Mouse (Mus musculus): ENCODE data around the gene Slc35e3. TPM values are rescaled to one million over a fixed set of nuclear protein-coding genes. Genes with fewer than 3 reads are reported as not detected.

Gene Slc35e3
- polyA plus RNA-seq (2015; fragmentation: Nextera tagmentation; extraction: Ambion mirVana): 11.7 and 11.8 TPM in 2 replicates

DNA sequence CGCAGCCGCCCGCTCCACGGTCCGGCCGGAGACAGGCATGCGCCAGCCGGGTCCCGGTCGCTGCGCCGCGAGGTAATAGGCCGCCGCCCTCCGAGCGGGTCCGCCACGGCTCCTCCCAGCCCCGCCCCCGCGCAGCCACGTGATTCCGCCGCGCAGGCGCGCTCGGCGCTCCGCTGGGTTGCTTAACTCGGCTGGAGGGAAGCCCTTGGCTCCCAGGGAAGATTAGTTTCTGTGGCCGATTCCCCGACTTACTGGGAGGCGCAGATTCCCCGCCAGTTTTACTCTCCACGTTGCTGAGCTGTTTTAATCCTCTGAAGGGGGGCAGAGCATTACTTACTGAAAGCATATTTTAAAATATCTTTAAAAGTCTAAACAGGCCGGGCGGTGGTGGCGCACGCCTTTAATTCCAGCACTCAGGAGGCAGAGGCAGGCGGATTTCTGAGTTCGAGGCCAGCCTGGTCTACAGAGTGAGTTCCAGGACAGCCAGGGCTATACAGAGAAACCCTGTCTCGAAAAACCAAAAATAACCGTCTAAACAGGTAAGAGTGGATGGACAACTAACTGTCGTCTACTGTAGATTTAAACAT, at the start of gene Slc35e3:
Slc35e3 (minus strand) TSS at position 69 of the 587 bp plus-strand sequence.
- H3K27ac ChIP-seq: 0 out of 2 replicates have a peak within 1 kb of the TSS, but pooled peaks have one; percentile 54
- 17% methylated on average over 33 of the region's 46 CpGs for WGBS
- ATAC-seq: peak; percentile 97

DNA sequence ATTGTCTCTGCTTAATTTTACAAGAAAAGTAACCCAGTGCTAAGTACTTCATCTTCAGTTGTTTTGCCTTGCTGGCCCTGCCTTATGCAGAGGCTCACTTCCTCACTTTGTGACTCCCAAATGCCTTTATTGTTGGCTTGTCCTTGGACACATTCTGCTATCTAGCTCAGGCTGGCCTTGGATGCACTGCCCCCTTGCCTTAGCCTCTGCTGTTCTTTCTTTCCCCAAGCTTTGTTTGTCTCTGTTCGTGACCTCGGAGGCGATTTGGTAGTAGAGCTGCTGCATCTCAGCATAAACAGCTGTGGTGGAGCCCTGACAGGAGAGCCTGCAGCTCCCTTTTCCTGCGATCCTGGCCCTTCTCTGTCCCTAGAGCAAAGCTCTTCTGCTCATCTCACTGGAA, 49.0 kb upstream of the Slc35e3 start:
- Histone ChIP-seq H3K27me3 (replicated peaks) (no peaks in the 10 kb centered on the region), H3K4me3 (replicated peaks) (no peak overlapping the region), H3K27ac (no peak overlapping the region), H3K9ac (no peak overlapping the region), H3K4me1 (replicated peaks) (0 out of 2 replicates have a peak, but pooled peaks cover 7% of the 10 kb centered on the region), H3K4me2 (replicated peaks) (no peak overlapping the region), H3K36me3 (no peaks in the 10 kb centered on the region), H3K9me3 (no peaks in the 10 kb centered on the region)
- 66% methylated on average over 4 of the region's 4 CpGs for WGBS
- no peak for ATAC-seq

More for the DNA sequence above, at the start of gene Slc35e3:
- Histone ChIP-seq H3K4me3 (replicated peaks) (peak within 1 kb of the TSS; percentile 51), H3K9ac (peak within 1 kb of the TSS; percentile 58), H3K4me2 (replicated peaks) (peak within 1 kb of the TSS; percentile 87), H3K36me3 (peaks cover 20% of the 10 kb centered on the region), H3K9me3 (no peaks in the 10 kb centered on the region), H3K4me1 (replicated peaks) (0 out of 2 replicates have a peak, but pooled peaks cover 7% of the 10 kb centered on the region), H3K27me3 (replicated peaks) (no peaks in the 10 kb centered on the region)

DNA sequence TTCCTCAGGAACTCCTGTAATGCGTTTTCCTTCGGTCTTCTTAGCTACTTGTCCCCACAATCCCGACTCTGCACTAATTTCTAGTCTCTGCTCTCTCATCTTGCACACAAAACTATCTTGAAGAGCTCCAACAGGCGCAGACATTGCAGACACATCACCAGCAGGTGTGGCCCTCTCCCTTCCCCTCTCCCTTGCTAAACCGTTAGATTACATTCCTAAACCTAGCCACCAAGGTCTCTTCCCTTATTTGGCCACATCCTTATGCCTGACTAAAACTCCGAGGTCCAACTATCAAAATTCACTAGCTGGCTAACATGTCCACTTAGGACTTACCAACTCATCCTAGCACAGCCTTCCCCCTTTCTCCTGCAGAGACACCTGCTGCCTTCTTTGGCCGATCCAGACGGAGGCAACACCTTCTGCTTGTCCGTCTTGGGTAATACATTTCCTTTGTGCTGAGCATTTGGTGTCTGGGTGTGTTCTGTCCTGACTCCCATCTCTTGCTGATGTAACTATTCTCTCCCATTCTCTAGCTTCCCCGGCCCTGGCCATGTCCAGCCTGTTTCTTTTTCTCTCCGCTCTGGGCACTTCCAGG, 47.4 kb upstream of the Slc35e3 start:
- Histone ChIP-seq H3K36me3 (no peaks in the 10 kb centered on the region), H3K9me3 (no peaks in the 10 kb centered on the region), H3K27ac (peak overlapping the region; percentile 51), H3K9ac (no peak overlapping the region), H3K4me2 (replicated peaks) (peak overlapping the region; percentile 54), H3K27me3 (replicated peaks) (no peaks in the 10 kb centered on the region), H3K4me1 (replicated peaks) (0 out of 2 replicates have a peak, but pooled peaks cover 4% of the 10 kb centered on the region), H3K4me3 (replicated peaks) (no peak overlapping the region)
- ATAC-seq: no peak
- 60% methylated on average over 11 of the region's 11 CpGs for WGBS

DNA sequence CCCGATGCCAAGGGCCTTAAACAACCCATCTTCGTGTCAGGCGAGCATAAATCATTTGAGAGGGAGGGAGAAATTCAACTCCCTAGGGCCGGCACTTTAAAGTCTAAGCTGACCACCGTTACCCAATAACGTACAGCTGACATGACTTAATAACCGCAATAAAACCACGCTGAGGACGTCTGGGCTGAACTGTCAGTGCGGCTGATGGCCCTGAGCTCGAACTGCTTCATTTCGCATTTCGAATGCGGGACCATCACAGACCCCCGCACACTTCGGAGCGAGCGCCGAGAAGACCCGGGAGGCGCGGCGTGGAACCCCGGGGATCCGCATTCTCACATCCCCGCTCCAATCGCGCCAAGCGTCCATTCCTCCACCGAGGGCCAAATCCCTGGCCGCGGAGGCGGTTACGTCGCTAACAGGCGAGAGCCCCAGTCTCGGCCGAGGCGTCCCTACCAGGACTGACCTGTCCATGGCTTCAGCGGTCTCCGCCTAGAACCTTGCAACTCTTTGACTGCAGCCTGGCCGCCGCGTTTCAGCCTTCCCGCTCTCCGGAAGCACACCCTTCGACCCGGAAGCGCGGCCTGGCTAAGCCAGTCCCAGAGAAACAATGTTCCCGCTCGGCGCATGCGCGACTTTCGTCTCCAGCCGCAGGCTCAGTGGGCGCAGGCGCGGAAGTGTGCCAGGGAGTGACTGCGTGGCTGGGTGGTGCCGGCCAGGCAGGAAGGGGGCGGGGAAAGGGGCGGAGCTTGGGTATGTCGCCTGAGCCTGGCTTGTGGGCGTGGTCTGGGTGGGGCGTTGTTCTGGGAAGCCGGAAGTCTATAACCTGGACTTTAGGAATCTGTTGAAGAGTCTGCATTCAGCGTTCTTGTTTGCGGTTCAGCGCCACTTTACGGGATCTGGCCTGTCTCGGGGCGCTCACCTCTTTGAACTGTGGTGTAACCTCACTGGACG, 46.3 kb upstream of the Slc35e3 start, which contains the start of gene Nup107:
Nup107 (minus strand) TSS at position 565 of the 951 bp plus-strand sequence.
- Histone ChIP-seq H3K36me3 (peaks cover 4% of the 10 kb centered on the region; the same call in 1 of the 2 replicates), H3K4me1 (replicated peaks) (0 out of 2 replicates have a peak, but pooled peaks cover 4% of the 10 kb centered on the region), H3K27ac (peak within 1 kb of the TSS; percentile 74), H3K9me3 (no peaks in the 10 kb centered on the region), H3K4me2 (replicated peaks) (peak within 1 kb of the TSS; percentile 65), H3K9ac (peak within 1 kb of the TSS; percentile 79), H3K27me3 (replicated peaks) (no peaks in the 10 kb centered on the region), H3K4me3 (replicated peaks) (peak within 1 kb of the TSS; percentile 81)
- peak; percentile 98 for ATAC-seq
- under 1% methylated on average over 75 of the region's 75 CpGs for WGBS

DNA sequence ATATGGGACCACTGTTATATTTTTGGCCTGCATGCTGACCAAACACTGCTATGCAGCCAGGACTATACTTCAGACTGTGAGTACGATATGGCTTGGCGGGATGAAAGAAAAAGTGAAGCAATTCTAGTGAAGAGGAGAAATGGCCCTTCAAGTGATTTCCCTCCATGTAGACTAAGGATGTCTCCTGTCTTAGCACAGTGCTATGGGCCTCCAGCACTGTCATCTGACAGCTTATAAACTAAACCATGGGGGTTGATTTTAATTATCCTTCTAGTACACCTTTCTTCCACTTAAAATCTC, 45.0 kb upstream of the Slc35e3 start:
- peaks cover 12% of the 10 kb centered on the region for H3K36me3 ChIP-seq
- no peak overlapping the region for H3K4me3 ChIP-seq (replicated peaks)
- no peaks in the 10 kb centered on the region for H3K27me3 ChIP-seq (replicated peaks)
- 0 out of 2 replicates have a peak, but pooled peaks cover 4% of the 10 kb centered on the region for H3K4me1 ChIP-seq (replicated peaks)
- ATAC-seq: no peak
- peak overlapping the region; percentile 79; the same call in 1 of the 2 replicates for H3K9ac ChIP-seq
- 88% methylated on average over 2 of the region's 2 CpGs for WGBS
- no peak overlapping the region for H3K27ac ChIP-seq
- no peaks in the 10 kb centered on the region for H3K9me3 ChIP-seq
- peak overlapping the region; percentile 65 for H3K4me2 ChIP-seq (replicated peaks)

DNA sequence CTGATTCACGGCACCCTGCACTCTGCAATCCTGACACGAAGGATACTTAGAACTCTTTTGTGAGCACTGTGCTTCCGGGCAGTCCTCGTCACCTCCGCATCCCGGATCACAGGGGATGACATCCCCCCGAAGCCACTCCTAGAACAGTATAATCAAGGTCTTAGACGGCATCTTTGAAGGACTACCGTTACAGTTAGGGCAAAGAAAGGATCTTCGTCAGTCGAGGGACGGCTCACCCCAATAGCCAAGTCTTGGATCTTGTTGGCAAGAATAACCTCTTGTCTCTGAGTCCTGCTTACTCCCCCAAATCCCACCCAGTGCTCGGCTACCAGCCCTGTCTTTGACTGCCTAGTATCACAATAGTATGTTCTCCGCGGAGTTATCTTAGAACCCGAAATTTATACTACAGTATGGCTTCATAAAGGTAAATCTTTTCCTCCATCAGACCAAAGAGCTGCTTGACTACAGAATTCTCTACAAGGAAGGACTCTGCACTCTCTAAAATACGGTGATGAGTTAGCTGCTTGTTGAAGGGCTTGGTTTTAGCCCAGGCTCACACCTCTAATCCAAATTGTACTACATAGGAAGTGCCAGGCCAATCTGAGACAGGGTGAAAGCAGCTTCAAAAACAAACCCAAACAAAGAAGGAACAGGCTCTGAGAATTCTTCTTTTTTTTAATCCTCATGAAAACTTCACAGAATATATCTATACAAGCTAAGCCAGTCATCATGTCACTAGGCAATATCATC, 44.4 kb upstream of the Slc35e3 start:
- Histone ChIP-seq H3K9me3 (no peaks in the 10 kb centered on the region), H3K4me3 (replicated peaks) (no peak overlapping the region), H3K36me3 (peaks cover 12% of the 10 kb centered on the region), H3K4me2 (replicated peaks) (no peak overlapping the region; the same call in 1 of the 2 replicates), H3K4me1 (replicated peaks) (0 out of 2 replicates have a peak, but pooled peaks cover 4% of the 10 kb centered on the region), H3K9ac (no peak overlapping the region), H3K27ac (no peak overlapping the region), H3K27me3 (replicated peaks) (no peaks in the 10 kb centered on the region)
- ATAC-seq: no peak
- 90% methylated on average over 17 of the region's 17 CpGs for WGBS

DNA sequence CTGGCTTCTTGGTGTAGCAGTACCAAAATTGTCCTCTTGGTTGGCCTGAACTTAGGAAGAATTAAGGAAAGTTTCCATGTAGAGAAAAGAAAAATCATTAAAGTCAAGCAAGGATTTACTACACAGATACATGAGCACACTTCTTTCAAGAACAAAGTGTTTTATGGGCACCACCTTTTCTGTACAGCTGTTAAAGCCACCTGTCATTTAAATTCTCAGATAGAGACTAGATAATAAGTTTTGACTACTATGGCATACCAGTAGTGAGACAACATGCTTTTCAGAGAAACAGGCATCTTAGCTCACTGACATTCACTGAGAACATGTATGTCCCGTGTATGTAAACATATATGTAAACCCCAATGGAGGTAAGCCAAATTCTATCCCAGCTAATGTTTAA, 43.8 kb upstream of the Slc35e3 start:
- Histone ChIP-seq H3K9me3 (no peaks in the 10 kb centered on the region), H3K27ac (no peak overlapping the region), H3K4me2 (replicated peaks) (no peak overlapping the region), H3K4me1 (replicated peaks) (0 out of 2 replicates have a peak, but pooled peaks cover 4% of the 10 kb centered on the region), H3K4me3 (replicated peaks) (no peak overlapping the region), H3K27me3 (replicated peaks) (no peaks in the 10 kb centered on the region), H3K9ac (no peak overlapping the region), H3K36me3 (peaks cover 12% of the 10 kb centered on the region)
- ATAC-seq: no peak
- 90% methylated on average over 1 of the region's 1 CpGs for WGBS

DNA sequence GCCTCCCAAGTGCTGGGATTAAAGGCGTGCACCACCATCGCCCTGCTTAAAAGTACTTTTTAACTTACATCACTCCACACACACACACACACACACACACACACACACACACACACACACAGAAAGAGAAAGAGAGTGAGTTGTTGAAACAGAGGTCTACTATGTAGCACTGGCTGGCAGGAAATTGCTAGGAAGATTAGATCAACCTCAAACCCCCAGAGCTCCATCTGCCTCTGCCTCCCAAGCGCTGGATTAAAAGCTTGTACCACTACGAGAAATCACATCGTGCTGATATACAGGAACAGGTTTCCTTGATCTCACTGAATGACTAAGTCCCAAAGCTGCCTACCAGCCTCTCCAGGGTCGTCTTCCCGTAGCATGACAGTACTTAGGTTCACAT, 38.5 kb upstream of the Slc35e3 start:
- no peak overlapping the region for H3K9ac ChIP-seq
- H3K4me2 ChIP-seq (replicated peaks): no peak overlapping the region
- ATAC-seq: no peak
- peaks cover 31% of the 10 kb centered on the region for H3K36me3 ChIP-seq
- H3K27me3 ChIP-seq (replicated peaks): no peaks in the 10 kb centered on the region
- no peak overlapping the region for H3K4me3 ChIP-seq (replicated peaks)
- no peaks in the 10 kb centered on the region for H3K9me3 ChIP-seq
- no peak overlapping the region for H3K27ac ChIP-seq
- 93% methylated on average over 7 of the region's 7 CpGs for WGBS
- no peaks in the 10 kb centered on the region for H3K4me1 ChIP-seq (replicated peaks)

DNA sequence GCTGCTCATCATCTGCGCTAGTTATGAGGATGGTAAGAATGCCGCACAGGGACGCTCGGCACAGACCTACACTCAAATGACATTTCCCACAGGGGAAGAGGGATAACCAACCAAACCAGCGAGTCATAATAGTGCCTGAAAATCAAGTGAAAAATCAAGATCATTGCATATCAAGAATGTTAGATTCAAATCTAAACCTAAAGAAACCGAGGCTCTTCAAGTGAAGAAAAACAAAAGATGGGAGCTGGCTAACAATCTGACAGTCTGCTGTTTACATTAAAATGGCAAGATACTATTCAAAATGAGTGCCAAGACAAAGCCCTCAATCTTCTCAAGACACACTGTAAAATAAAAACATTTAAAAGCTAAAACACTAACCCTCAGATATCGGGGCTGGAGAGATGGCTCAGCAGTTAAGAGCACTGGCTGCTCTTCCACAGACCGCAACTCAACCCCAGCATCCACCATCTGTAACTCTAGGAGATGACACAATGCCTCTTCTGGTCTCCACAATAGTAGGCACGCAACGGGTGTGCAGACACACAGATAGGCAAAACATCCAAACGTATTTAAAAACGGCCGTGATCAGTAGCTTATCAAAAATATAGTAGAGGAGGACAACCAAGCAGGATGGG, 37.7 kb upstream of the Slc35e3 start:
- H3K4me1 ChIP-seq (replicated peaks): no peaks in the 10 kb centered on the region
- no peak overlapping the region for H3K27ac ChIP-seq
- H3K4me3 ChIP-seq (replicated peaks): no peak overlapping the region
- no peaks in the 10 kb centered on the region for H3K9me3 ChIP-seq
- no peak for ATAC-seq
- H3K9ac ChIP-seq: no peak overlapping the region
- WGBS: 93% methylated on average over 13 of the region's 13 CpGs
- no peaks in the 10 kb centered on the region for H3K27me3 ChIP-seq (replicated peaks)
- no peak overlapping the region for H3K4me2 ChIP-seq (replicated peaks)
- H3K36me3 ChIP-seq: peaks cover 31% of the 10 kb centered on the region

DNA sequence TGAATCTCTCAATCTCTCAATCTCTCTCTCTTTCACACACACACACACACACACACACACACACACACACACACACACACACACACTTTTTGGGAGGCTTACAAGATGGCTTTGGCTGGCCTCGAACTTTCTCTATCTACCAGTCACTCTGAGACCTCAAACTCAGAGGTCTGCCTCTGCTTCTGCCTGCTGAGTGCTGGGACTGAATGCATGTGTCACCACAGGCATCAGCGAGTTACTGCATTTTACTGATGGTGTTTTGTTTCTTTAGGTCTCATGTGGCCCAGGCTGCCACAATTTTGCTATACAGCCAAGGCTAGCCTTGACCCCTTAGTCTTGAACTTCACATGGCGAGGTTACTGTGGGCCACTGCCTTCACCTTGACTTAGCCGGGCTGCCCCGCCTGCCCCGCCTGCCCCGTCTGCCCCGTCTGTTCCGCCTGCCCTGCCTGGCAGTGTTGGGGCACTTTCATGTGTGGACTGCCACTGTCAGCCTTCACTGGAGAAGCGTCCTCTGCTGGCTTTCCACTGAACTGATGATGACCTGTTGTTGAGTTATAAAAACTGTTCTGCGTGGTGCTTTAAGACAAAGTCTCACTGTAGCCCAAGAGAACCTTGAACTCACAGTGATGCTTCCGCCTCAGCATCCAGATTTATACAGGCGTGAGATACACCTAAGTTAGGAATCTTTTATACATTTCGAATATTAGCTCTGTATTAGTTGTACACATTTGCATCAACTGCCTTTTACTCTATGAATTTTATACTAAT, 36.5 kb upstream of the Slc35e3 start:
- Histone ChIP-seq H3K4me2 (replicated peaks) (no peak overlapping the region), H3K9me3 (no peaks in the 10 kb centered on the region), H3K27ac (no peak overlapping the region), H3K27me3 (replicated peaks) (no peaks in the 10 kb centered on the region), H3K4me1 (replicated peaks) (no peaks in the 10 kb centered on the region), H3K9ac (no peak overlapping the region), H3K4me3 (replicated peaks) (no peak overlapping the region), H3K36me3 (peaks cover 34% of the 10 kb centered on the region)
- ATAC-seq: no peak
- WGBS: 93% methylated on average over 14 of the region's 14 CpGs

DNA sequence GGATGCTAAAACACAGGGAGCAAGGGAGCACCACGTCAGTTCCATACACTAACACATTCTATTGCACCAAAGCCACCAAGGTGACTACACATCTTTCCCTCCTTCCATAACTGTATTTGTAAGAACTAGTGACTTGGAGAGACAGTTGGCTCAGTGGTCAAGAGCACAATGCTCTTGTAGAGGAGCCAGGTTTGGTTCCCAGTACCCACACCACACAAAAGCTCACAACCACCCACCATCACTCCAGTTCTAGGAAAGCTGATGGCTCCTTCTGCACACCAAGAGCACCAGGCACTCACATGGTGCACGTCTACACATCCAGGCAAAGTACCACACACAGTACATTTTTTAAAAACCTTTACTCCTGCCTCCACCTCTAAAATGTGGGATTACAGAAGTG, 35.9 kb upstream of the Slc35e3 start:
- no peaks in the 10 kb centered on the region for H3K9me3 ChIP-seq
- H3K4me3 ChIP-seq (replicated peaks): no peak overlapping the region
- no peak overlapping the region for H3K9ac ChIP-seq
- 90% methylated on average over 2 of the region's 2 CpGs for WGBS
- no peak overlapping the region for H3K27ac ChIP-seq
- H3K36me3 ChIP-seq: peaks cover 34% of the 10 kb centered on the region
- no peak for ATAC-seq
- no peak overlapping the region for H3K4me2 ChIP-seq (replicated peaks)
- H3K27me3 ChIP-seq (replicated peaks): no peaks in the 10 kb centered on the region
- no peaks in the 10 kb centered on the region for H3K4me1 ChIP-seq (replicated peaks)
